Mouse (Mus musculus): ENCODE measurements at regions not wholly inside any gene's neighbourhood (a gene's known extent, or its start where the extent isn't known, plus 50 kb on each side); places are given as distances from the start of the nearest gene placed in this dataset.

DNA sequence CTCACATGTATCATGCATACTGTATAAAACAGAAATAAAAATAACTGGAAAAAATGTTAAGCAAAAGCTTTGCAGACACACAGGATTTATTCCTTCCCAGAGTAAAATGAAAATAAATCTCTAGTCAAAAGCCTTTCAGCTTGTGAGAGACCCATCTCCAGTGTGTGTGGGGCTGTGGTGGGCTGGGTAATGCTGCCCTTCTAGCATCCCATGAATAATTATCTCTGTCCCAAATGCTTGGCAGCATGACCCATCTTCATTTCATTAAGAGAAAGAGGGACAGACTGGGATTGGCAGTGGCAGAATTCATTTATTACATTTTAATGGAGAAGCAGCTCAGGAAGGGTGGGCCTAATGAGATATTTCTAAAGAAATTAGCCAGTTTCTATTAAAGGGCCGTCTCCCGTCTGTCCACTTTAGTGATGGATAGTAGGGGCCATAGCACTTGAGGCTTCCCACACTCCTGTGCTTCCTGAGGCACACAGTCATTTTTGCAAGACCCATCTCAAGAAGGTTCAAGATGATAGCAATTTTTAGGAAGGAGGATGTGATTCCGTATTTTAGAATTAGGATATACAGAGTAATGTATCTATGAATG is 930.8 kb upstream of the Sel1l start:
- TF ChIP-seq POLR2A (IDR thresholded peaks at IDR 0.05; ENCODE audit: low read depth, low read length) = no peak
- TF ChIP-seq CTCF (IDR thresholded peaks at IDR 0.05; ENCODE audit: borderline replicate concordance, insufficient read depth, low read length) = no peak

Data from embryonic fibroblast, embryonic 13.5 days (primary cell).